Mouse (Mus musculus) heart, postnatal 0 days (tissue): ENCODE measurements around the gene Nlrp2.

Experiments
- CTCF ChIP-seq: IDR thresholded peaks from 2 replicates; pipeline ENCODE4 v1.5.1; 2016; ENCODE audit warnings: antibody characterized with exemption, control low read depth, low read depth
- EP300 ChIP-seq: IDR thresholded peaks from 2 replicates; pipeline ENCODE4 v1.6.1; 2016; ENCODE audit warnings: antibody characterized with exemption, low read depth

- TF ChIP-seq CTCF (no peak), EP300 (no peak)
These were observed 62.6 kb downstream of the Nlrp2 start for GRCm38 (mm10) chr7:5288281-5288680.
